Mouse (Mus musculus) forebrain, postnatal 0 days (tissue): ENCODE measurements around the gene Atp8b2. TPM values are rescaled to one million over a fixed set of nuclear protein-coding genes. Genes with fewer than 3 reads are reported as not detected.

ENCODE experiments used
- ATAC-seq: fragments of 200-750 bp; cut with Nextera tagmentation; 2 replicates; pipeline ENCODE4 v1.8.0; 2017; ENCODE audit warnings: mild to moderate bottlenecking, moderate library complexity
- DNase-seq: peaks from one replicate; pipeline ENCODE4 v3.0.0-alpha.2; 2015
- H3K27ac ChIP-seq: fragments of 300-500 bp; sonication (generic); 2 replicates; pipeline ENCODE4 v1.5.1; 2014; ENCODE audit warnings: low read depth, mild to moderate bottlenecking, antibody characterized with exemption, low read length, moderate library complexity, mixed read lengths
- H3K27me3 ChIP-seq: fragments of 300-500 bp; sonication (generic); 2 replicates; pipeline ENCODE4 v1.6.1; 2014; ENCODE audit warnings: mild to moderate bottlenecking, low read length, mixed read lengths; ENCODE audit not compliant: insufficient read depth
- H3K36me3 ChIP-seq: fragments of 300-500 bp; sonication (generic); 2 replicates; pipeline ENCODE4 v1.6.1; 2014; ENCODE audit warnings: mild to moderate bottlenecking, moderate library complexity; ENCODE audit not compliant: insufficient read depth
- H3K4me1 ChIP-seq: fragments of 300-500 bp; sonication (generic); 2 replicates; pipeline ENCODE4 v1.6.1; 2014; ENCODE audit warnings: antibody characterized with exemption; ENCODE audit not compliant: insufficient read depth
- H3K4me2 ChIP-seq: fragments of 300-500 bp; sonication (generic); 2 replicates; pipeline ENCODE4 v1.6.1; 2014; ENCODE audit warnings: low read depth, mild to moderate bottlenecking, moderate library complexity
- H3K4me3 ChIP-seq: fragments of 300-500 bp; sonication (generic); 2 replicates; pipeline ENCODE4 v1.5.1; 2014; ENCODE audit warnings: low read depth, low read length, mixed read lengths
- H3K9ac ChIP-seq: fragments of 300-500 bp; sonication (generic); 2 replicates; pipeline ENCODE4 v1.6.1; 2014; ENCODE audit warnings: mild to moderate bottlenecking
- H3K9me3 ChIP-seq: fragments of 300-500 bp; sonication (generic); 2 replicates; pipeline ENCODE4 v1.6.1; 2016; ENCODE audit warnings: low read length
- CTCF ChIP-seq: sonication (generic); IDR thresholded peaks from 2 replicates; pipeline ENCODE4 v1.5.1; 2016; ENCODE audit warnings: antibody characterized with exemption, control low read depth, low read depth
- WGBS: fragments of 180-500 bp; shearing (Covaris S2); extraction: QIAGEN DNeasy Blood & Tissue Kit; methylation state at CpG from one replicate; pipeline ENCODE4 v1.1.7; 2014; 5-methylcytosine and 5-hydroxymethylcytosine counted together
- polyA plus RNA-seq: library from polyadenylated mRNA; unstranded; fragments of >200 nt; fragmentation: Nextera tagmentation; extraction: Ambion mirVana; gene quantifications from 2 replicates; pipeline ENCODE4 v1.2.1, GENCODE M21; 2015
- total RNA-seq: library from RNA; depleted of rRNA; stranded (reverse); fragments of >200 nt; gene quantifications from 2 replicates; pipeline ENCODE4 v1.2.3, GENCODE M21; 2014

Atp8b2 gene
- total and polyA plus RNA-seq, 2 experiments from 2014 or later, result 6.2 to 77.9 TPM

- H3K4me3 ChIP-seq, result no peak overlapping the region
- H3K36me3 ChIP-seq, result no peaks in the 10 kb centered on the region
- WGBS, result 95% methylated on average over 1 of the region's 1 CpGs
- no peak for TF ChIP-seq CTCF
- H3K9ac ChIP-seq, result no peak overlapping the region
- H3K4me1 ChIP-seq, result 0 out of 2 replicates have a peak, but pooled peaks cover 5% of the 10 kb centered on the region
- no peak for ATAC-seq
- H3K27me3 ChIP-seq, result no peaks in the 10 kb centered on the region; the same call in 1 of the 2 replicates
- DNase-seq, result no peak
- H3K9me3 ChIP-seq, result no peaks in the 10 kb centered on the region
- no peak overlapping the region for H3K4me2 ChIP-seq
- no peak overlapping the region for H3K27ac ChIP-seq
Measured at GRCm38 (mm10) chr3:89916622-89917021, 46.7 kb downstream of the Atp8b2 start.

- WGBS, result 81% methylated on average over 4 of the region's 4 CpGs
- TF ChIP-seq CTCF, result no peak
- no peak for DNase-seq
Measured at GRCm38 (mm10) chr3:89914700-89915099, 48.6 kb downstream of the Atp8b2 start.

GRCm38 (mm10) chr3:89912543-89913391 lies 50.5 kb downstream of the Atp8b2 start, which contains the start of gene Il6ra:
Gene Il6ra (minus strand): TSS chr3:89913196.
- 1% methylated on average over 74 of the region's 75 CpGs for WGBS
- peak within 1 kb of the TSS; percentile 58 for H3K9ac ChIP-seq
- TF ChIP-seq CTCF, result peak; percentile 32; the same call in 1 of the 2 replicates
- H3K36me3 ChIP-seq, result no peaks in the 10 kb centered on the region
- H3K4me2 ChIP-seq, result peak within 1 kb of the TSS; percentile 99
- no peak within 1 kb of the TSS for H3K27ac ChIP-seq
- H3K27me3 ChIP-seq, result no peaks in the 10 kb centered on the region; the same call in 1 of the 2 replicates
- H3K9me3 ChIP-seq, result no peaks in the 10 kb centered on the region
- H3K4me1 ChIP-seq, result 0 out of 2 replicates have a peak, but pooled peaks cover 5% of the 10 kb centered on the region
- DNase-seq, result peak; percentile 70
- peak; percentile 94 for ATAC-seq
- peak within 1 kb of the TSS; percentile 51 for H3K4me3 ChIP-seq

More at GRCm38 (mm10) chr3:89914700-89915099, 48.6 kb downstream of the Atp8b2 start:
- no peak for ATAC-seq
- Histone ChIP-seq H3K4me3 (no peak overlapping the region), H3K9me3 (no peaks in the 10 kb centered on the region), H3K4me2 (no peak overlapping the region), H3K9ac (no peak overlapping the region), H3K27ac (no peak overlapping the region), H3K27me3 (no peaks in the 10 kb centered on the region; the same call in 1 of the 2 replicates), H3K4me1 (0 out of 2 replicates have a peak, but pooled peaks cover 5% of the 10 kb centered on the region), H3K36me3 (no peaks in the 10 kb centered on the region)

- DNase-seq, result no peak
- Histone ChIP-seq H3K9me3 (no peaks in the 10 kb centered on the region), H3K27ac (no peak overlapping the region), H3K4me2 (peak overlapping the region; percentile 99), H3K4me1 (0 out of 2 replicates have a peak, but pooled peaks cover 5% of the 10 kb centered on the region), H3K9ac (no peak overlapping the region), H3K4me3 (peak overlapping the region; percentile 51; the same call in 1 of the 2 replicates), H3K36me3 (no peaks in the 10 kb centered on the region), H3K27me3 (no peaks in the 10 kb centered on the region; the same call in 1 of the 2 replicates)
- no peak for ATAC-seq
- no peak for TF ChIP-seq CTCF
- 37% methylated on average over 6 of the region's 6 CpGs for WGBS
Measured at GRCm38 (mm10) chr3:89912108-89912542, 51.2 kb downstream of the Atp8b2 start.

- Histone ChIP-seq H3K27me3 (no peaks in the 10 kb centered on the region; the same call in 1 of the 2 replicates), H3K9ac (no peak overlapping the region), H3K4me3 (no peak overlapping the region), H3K36me3 (no peaks in the 10 kb centered on the region), H3K4me1 (0 out of 2 replicates have a peak, but pooled peaks cover 5% of the 10 kb centered on the region), H3K27ac (no peak overlapping the region), H3K4me2 (no peak overlapping the region), H3K9me3 (no peaks in the 10 kb centered on the region)
- WGBS, result 84% methylated on average over 3 of the region's 3 CpGs
- ATAC-seq (no peak), DNase-seq (no peak)
- no peak for TF ChIP-seq CTCF
Measured at GRCm38 (mm10) chr3:89911207-89911606, 52.1 kb downstream of the Atp8b2 start.

- no peaks in the 10 kb centered on the region for H3K36me3 ChIP-seq
- no peaks in the 10 kb centered on the region; the same call in 1 of the 2 replicates for H3K27me3 ChIP-seq
- WGBS, result 66% methylated on average over 5 of the region's 5 CpGs
- no peaks in the 10 kb centered on the region for H3K9me3 ChIP-seq
- H3K4me2 ChIP-seq, result no peak overlapping the region
- H3K4me3 ChIP-seq, result no peak overlapping the region
- DNase-seq (no peak), ATAC-seq (no peak)
- 0 out of 2 replicates have a peak, but pooled peaks cover 5% of the 10 kb centered on the region for H3K4me1 ChIP-seq
- TF ChIP-seq CTCF, result no peak
- no peak overlapping the region for H3K27ac ChIP-seq
- no peak overlapping the region for H3K9ac ChIP-seq
Measured at GRCm38 (mm10) chr3:89909703-89910542, 53.4 kb downstream of the Atp8b2 start.
